Mouse (Mus musculus) neural tube, embryonic 13.5 days (tissue): ENCODE results near the gene Crybb1. TPM values are rescaled to one million over a fixed set of nuclear protein-coding genes. Genes with fewer than 3 reads are reported as not detected.
A peak's percentile ranks its signal among the peaks of the same experiment; 100 is the strongest.

Experiments
- ATAC-seq: fragments of 200-750 bp; cut with Nextera tagmentation; 2 replicates; pipeline ENCODE4 v1.8.0; 2017; ENCODE audit warnings: low read depth, mild to moderate bottlenecking, moderate TSS enrichment, moderate library complexity
- H3K27ac ChIP-seq: fragments of 300-500 bp; sonication (generic); replicated peaks from 2 replicates; pipeline ENCODE4 v1.5.1; 2015; ENCODE audit warnings: moderate library complexity, mild to moderate bottlenecking, inconsistent platforms
- H3K27me3 ChIP-seq: fragments of 300-500 bp; sonication (generic); 2 replicates; pipeline ENCODE4 v1.6.1; 2015; ENCODE audit warnings: mild to moderate bottlenecking, inconsistent platforms
- H3K36me3 ChIP-seq: fragments of 300-500 bp; sonication (generic); 2 replicates; pipeline ENCODE4 v1.6.1; 2015; ENCODE audit warnings: mild to moderate bottlenecking, inconsistent platforms
- H3K4me1 ChIP-seq: fragments of 300-500 bp; sonication (generic); replicated peaks from 2 replicates; pipeline ENCODE4 v1.6.1; 2015; ENCODE audit warnings: inconsistent platforms
- H3K4me2 ChIP-seq: fragments of 300-500 bp; sonication (generic); 2 replicates; pipeline ENCODE4 v1.6.1; 2015; ENCODE audit warnings: inconsistent platforms, mild to moderate bottlenecking, moderate library complexity
- H3K4me3 ChIP-seq: fragments of 300-500 bp; sonication (generic); 2 replicates; pipeline ENCODE4 v1.5.1; 2015; ENCODE audit warnings: mild to moderate bottlenecking, inconsistent platforms
- H3K9ac ChIP-seq: fragments of 300-500 bp; sonication (generic); 2 replicates; pipeline ENCODE4 v1.6.1; 2015; ENCODE audit warnings: moderate library complexity, mild to moderate bottlenecking, inconsistent platforms
- H3K9me3 ChIP-seq: fragments of 300-500 bp; sonication (generic); 2 replicates; pipeline ENCODE4 v1.6.1; 2016; ENCODE audit warnings: inconsistent platforms
- WGBS: fragments of 180-500 bp; shearing (Covaris S2); methylation state at CpG from one replicate; pipeline ENCODE4 v1.1.7; 2015; 5-methylcytosine and 5-hydroxymethylcytosine counted together
- polyA plus RNA-seq: library from polyadenylated mRNA; unstranded; fragments of >200 nt; fragmentation: Nextera tagmentation; extraction: Ambion mirVana; gene quantifications from 2 replicates; pipeline ENCODE4 v1.2.1, GENCODE M21; 2015

The Crybb1 gene
- polyA plus RNA-seq, 1 experiment from 2014 or later: 7.6 TPM

- no peak overlapping the region for H3K27ac ChIP-seq
- H3K9ac ChIP-seq: no peak overlapping the region
- no peaks in the 10 kb centered on the region for H3K36me3 ChIP-seq
- WGBS: 47% methylated on average over 2 of the region's 2 CpGs
- H3K9me3 ChIP-seq: no peaks in the 10 kb centered on the region
- H3K4me3 ChIP-seq: no peak overlapping the region
- ATAC-seq: no peak
- H3K27me3 ChIP-seq: peaks cover 11% of the 10 kb centered on the region
- peaks cover 43% of the 10 kb centered on the region for H3K4me1 ChIP-seq
- no peak overlapping the region for H3K4me2 ChIP-seq
Observed at GRCm38 (mm10) chr5:112273746-112274463, 18.3 kb downstream of the Crybb1 start.

- 0 out of 2 replicates have a peak overlapping the region, but pooled peaks have one; percentile 66 for H3K9ac ChIP-seq
Observed at GRCm38 (mm10) chr5:112275021-112275804, 19.6 kb downstream of the Crybb1 start.

GRCm38 (mm10) chr5:112276267-112276873, 20.8 kb downstream of the Crybb1 start, which contains the start of gene Tpst2:
TSS of gene Tpst2 (plus strand) at chr5:112276691.
- peak within 1 kb of the TSS; percentile 91 for H3K4me2 ChIP-seq
- no peaks in the 10 kb centered on the region for H3K36me3 ChIP-seq
- WGBS: under 1% methylated on average over 46 of the region's 62 CpGs
- peak within 1 kb of the TSS; percentile 72 for H3K4me3 ChIP-seq
- peak; percentile 94 for ATAC-seq
- no peaks in the 10 kb centered on the region for H3K9me3 ChIP-seq
- H3K4me1 ChIP-seq: peaks cover 52% of the 10 kb centered on the region
- peak within 1 kb of the TSS; percentile 85 for H3K27ac ChIP-seq
- peak within 1 kb of the TSS; percentile 81 for H3K9ac ChIP-seq
- peaks cover 7% of the 10 kb centered on the region; the same call in 1 of the 2 replicates for H3K27me3 ChIP-seq

More at GRCm38 (mm10) chr5:112275021-112275804, 19.6 kb downstream of the Crybb1 start:
- Histone ChIP-seq H3K27ac (no peak overlapping the region), H3K4me2 (peak overlapping the region; percentile 91), H3K36me3 (no peaks in the 10 kb centered on the region), H3K9me3 (no peaks in the 10 kb centered on the region), H3K4me1 (peaks cover 53% of the 10 kb centered on the region), H3K4me3 (peak overlapping the region; percentile 72), H3K27me3 (peaks cover 7% of the 10 kb centered on the region; the same call in 1 of the 2 replicates)
- ATAC-seq: no peak
- WGBS: 58% methylated on average over 4 of the region's 4 CpGs

GRCm38 (mm10) chr5:112276907-112277348, 21.3 kb downstream of the Crybb1 start:
- H3K4me1 ChIP-seq: peaks cover 53% of the 10 kb centered on the region
- no peaks in the 10 kb centered on the region for H3K36me3 ChIP-seq
- H3K27me3 ChIP-seq: peaks cover 7% of the 10 kb centered on the region; the same call in 1 of the 2 replicates
- H3K4me2 ChIP-seq: peak overlapping the region; percentile 91
- peak overlapping the region; percentile 72 for H3K4me3 ChIP-seq
- WGBS: under 1% methylated on average over 24 of the region's 24 CpGs
- ATAC-seq: no peak; the same call in 1 of the 2 replicates
- H3K9ac ChIP-seq: peak overlapping the region; percentile 81
- no peaks in the 10 kb centered on the region for H3K9me3 ChIP-seq
- peak overlapping the region; percentile 56 for H3K27ac ChIP-seq

- Histone ChIP-seq H3K4me2 (peak overlapping the region; percentile 91), H3K4me3 (0 out of 2 replicates have a peak overlapping the region, but pooled peaks have one; percentile 72), H3K9ac (peak overlapping the region; percentile 81; the same call in 1 of the 2 replicates), H3K4me1 (peaks cover 62% of the 10 kb centered on the region), H3K27me3 (peaks cover 7% of the 10 kb centered on the region; the same call in 1 of the 2 replicates), H3K36me3 (no peaks in the 10 kb centered on the region), H3K27ac (no peak overlapping the region), H3K9me3 (no peaks in the 10 kb centered on the region)
- ATAC-seq: no peak
- 86% methylated on average over 11 of the region's 11 CpGs for WGBS
Observed at GRCm38 (mm10) chr5:112277906-112278470, 22.4 kb downstream of the Crybb1 start.

- no peak overlapping the region for H3K4me3 ChIP-seq
- no peak overlapping the region for H3K4me2 ChIP-seq
- WGBS: 88% methylated on average over 17 of the region's 17 CpGs
- H3K27me3 ChIP-seq: peaks cover 5% of the 10 kb centered on the region; the same call in 1 of the 2 replicates
- H3K4me1 ChIP-seq: peaks cover 68% of the 10 kb centered on the region
- no peaks in the 10 kb centered on the region for H3K9me3 ChIP-seq
- no peak overlapping the region for H3K27ac ChIP-seq
- no peaks in the 10 kb centered on the region for H3K36me3 ChIP-seq
- H3K9ac ChIP-seq: peak overlapping the region; percentile 32; the same call in 1 of the 2 replicates
- ATAC-seq: no peak
Observed at GRCm38 (mm10) chr5:112279181-112280021, 23.8 kb downstream of the Crybb1 start.

GRCm38 (mm10) chr5:112280151-112280550, 24.5 kb downstream of the Crybb1 start:
- Histone ChIP-seq H3K4me3 (no peak overlapping the region), H3K4me2 (no peak overlapping the region), H3K27me3 (no peaks in the 10 kb centered on the region), H3K9me3 (no peaks in the 10 kb centered on the region), H3K4me1 (peaks cover 68% of the 10 kb centered on the region), H3K9ac (peak overlapping the region; percentile 14; the same call in 1 of the 2 replicates), H3K36me3 (no peaks in the 10 kb centered on the region), H3K27ac (no peak overlapping the region)
- 82% methylated on average over 7 of the region's 7 CpGs for WGBS
- ATAC-seq: no peak

DNA sequence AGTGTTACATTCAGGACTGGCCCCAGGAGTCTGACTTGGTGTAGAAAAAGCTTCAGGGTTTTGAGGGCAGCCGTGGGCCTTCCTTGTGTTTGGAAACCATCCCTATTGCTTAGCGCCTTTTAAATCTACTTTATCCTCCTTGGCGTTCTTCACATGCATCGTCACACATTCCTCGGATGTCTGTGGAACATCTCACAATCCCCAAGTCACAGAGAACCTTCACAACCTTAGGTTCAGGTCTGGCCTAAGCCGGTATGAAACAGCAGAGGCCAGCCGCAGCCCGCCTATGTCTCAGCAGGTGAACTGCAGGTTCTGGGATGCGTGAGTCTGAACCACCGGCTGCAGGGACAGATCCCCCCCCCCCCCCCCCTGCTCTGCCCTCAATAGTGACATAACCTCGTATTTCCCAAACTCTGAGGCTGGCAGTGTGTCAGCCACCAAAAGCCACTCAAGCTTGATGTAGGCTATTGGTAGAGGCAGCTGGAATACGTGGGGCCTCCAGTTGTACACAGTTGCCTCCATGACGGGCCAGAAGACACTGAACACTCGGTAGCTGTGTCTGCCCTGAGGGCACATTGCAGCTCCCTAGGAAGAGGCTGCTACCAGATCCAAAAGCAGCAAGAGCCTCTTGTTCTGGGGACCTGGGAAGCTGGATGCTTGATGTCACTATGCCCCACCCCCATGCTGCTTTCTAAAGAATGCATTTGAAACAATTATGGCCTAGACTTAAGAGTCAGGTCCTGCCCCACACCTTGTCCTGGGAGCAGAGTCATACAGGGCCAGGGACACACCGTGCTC, 25.4 kb downstream of the Crybb1 start:
- Histone ChIP-seq H3K27me3 (no peaks in the 10 kb centered on the region), H3K4me3 (no peak overlapping the region), H3K9me3 (no peaks in the 10 kb centered on the region), H3K9ac (0 out of 2 replicates have a peak overlapping the region, but pooled peaks have one; percentile 13), H3K36me3 (no peaks in the 10 kb centered on the region), H3K4me2 (no peak overlapping the region), H3K27ac (0 out of 2 replicates have a peak overlapping the region, but pooled peaks have one; percentile 1), H3K4me1 (peaks cover 63% of the 10 kb centered on the region)
- ATAC-seq: no peak
- 61% methylated on average over 15 of the region's 15 CpGs for WGBS

DNA sequence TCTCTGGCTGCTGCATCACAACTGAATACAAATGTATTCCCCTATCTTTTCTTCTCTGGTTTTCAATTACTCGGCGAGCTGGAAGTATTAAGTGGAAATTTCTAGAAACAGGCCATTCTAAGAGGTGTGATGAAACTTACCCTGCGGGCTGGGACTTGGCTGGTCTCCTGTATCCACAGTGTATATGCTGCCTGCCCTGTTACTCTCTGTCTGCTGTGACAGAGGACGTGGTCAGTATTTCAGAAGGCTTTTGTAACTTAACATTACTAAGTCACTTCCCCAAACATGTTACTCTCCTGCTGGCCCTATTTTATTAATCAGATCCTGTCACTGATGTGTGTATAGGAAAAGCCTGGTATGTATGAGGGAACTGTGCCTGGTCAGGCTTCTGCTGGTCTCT, 26.1 kb downstream of the Crybb1 start:
- Histone ChIP-seq H3K9me3 (no peaks in the 10 kb centered on the region), H3K9ac (0 out of 2 replicates have a peak overlapping the region, but pooled peaks have one; percentile 13), H3K4me2 (no peak overlapping the region), H3K27ac (0 out of 2 replicates have a peak overlapping the region, but pooled peaks have one; percentile 1), H3K4me1 (peaks cover 63% of the 10 kb centered on the region), H3K27me3 (no peaks in the 10 kb centered on the region), H3K36me3 (no peaks in the 10 kb centered on the region), H3K4me3 (no peak overlapping the region)
- no peak for ATAC-seq
- 83% methylated on average over 4 of the region's 4 CpGs for WGBS

- no peaks in the 10 kb centered on the region for H3K36me3 ChIP-seq
- ATAC-seq: no peak
- H3K4me2 ChIP-seq: no peak overlapping the region
- WGBS: 74% methylated on average over 6 of the region's 6 CpGs
- no peaks in the 10 kb centered on the region for H3K9me3 ChIP-seq
- H3K4me3 ChIP-seq: no peak overlapping the region
- no peak overlapping the region for H3K9ac ChIP-seq
- H3K4me1 ChIP-seq: peaks cover 59% of the 10 kb centered on the region
- H3K27me3 ChIP-seq: no peaks in the 10 kb centered on the region
- H3K27ac ChIP-seq: 0 out of 2 replicates have a peak overlapping the region, but pooled peaks have one; percentile 1
Observed at GRCm38 (mm10) chr5:112282123-112282779, 26.6 kb downstream of the Crybb1 start.
